Mouse (Mus musculus): ENCODE measurements around the gene Slbp.

DNA sequence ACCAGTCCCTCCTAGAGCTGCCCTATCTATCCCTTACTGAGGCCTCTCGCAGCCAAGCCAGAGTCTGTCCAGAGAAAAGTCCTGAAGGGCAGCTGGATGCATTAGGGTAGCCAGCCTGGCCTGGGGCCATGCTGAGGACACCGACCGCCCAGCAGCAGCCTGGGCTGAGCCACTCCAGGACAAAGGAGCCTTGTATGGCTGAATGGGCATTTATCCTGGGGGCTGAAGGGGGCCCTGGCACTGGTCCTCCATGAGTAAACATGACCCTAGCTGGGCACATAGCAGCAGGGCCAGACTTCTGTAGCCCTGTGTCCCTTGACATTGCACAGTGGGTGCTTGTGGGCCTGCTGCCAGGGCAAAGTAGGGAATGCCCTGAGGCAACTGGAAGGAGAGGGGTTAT is 22.1 kb upstream of the Slbp start:
- TF ChIP-seq ZNF384 (IDR thresholded peaks at IDR 0.05; ENCODE audit: low read depth, low read length) (no peak), CTCF (IDR thresholded peaks at IDR 0.05 in 2 of 3, conservative IDR thresholded peaks at IDR 0.05 in 1 of 3; ENCODE audit: control insufficient read depth in 1 of 3, insufficient read depth in 1 of 3, low read depth in 2 of 3, low read length in 3 of 3, poor library complexity in 1 of 3, severe bottlenecking in 1 of 3) (no peak), POLR2A (IDR thresholded peaks at IDR 0.05; ENCODE audit: control insufficient read depth in 1 of 2, insufficient read depth in 1 of 2, low read depth in 1 of 2, low read length in 2 of 2, poor library complexity in 1 of 2) (no peak; a peak in 1 of 4 replicates), POLR2AphosphoS2 (IDR thresholded peaks at IDR 0.05; ENCODE audit: low read length) (no peak), EP300 (IDR thresholded peaks at IDR 0.05; ENCODE audit: low read depth in 1 of 2, low read length in 2 of 2) (no peak), MAFK (IDR thresholded peaks at IDR 0.05; ENCODE audit: borderline replicate concordance, low read depth, low read length) (no peak), GATA1 (IDR thresholded peaks at IDR 0.05; ENCODE audit: low read depth, low read length) (no peak), USF1 (IDR thresholded peaks at IDR 0.05; ENCODE audit: low read depth, low read length) (no peak), MYC (IDR thresholded peaks at IDR 0.05; ENCODE audit: low read depth, low read length) (no peak), HCFC1 (IDR thresholded peaks at IDR 0.05; ENCODE audit: low read depth, low read length) (no peak)

All from MEL (cell line).